Mouse (Mus musculus) intestine, embryonic 16.5 days (tissue): ENCODE results near the gene Olfr199. TPM values are rescaled to one million over a fixed set of nuclear protein-coding genes. Genes with fewer than 3 reads are reported as not detected.
"Not testable (repeated sequence)": the region's sequence is repeated elsewhere in the genome, so short reads cannot be mapped to it uniquely, and the experiment has no call there.

Experiments used
- ATAC-seq: fragments of 200-750 bp; cut with Nextera tagmentation; 2 replicates; pipeline ENCODE4 v1.8.0; 2017; ENCODE audit warnings: moderate TSS enrichment, moderate library complexity
- H3K27ac ChIP-seq: fragments of 300-500 bp; sonication (generic); 2 replicates; pipeline ENCODE4 v1.5.1; 2014; ENCODE audit warnings: mild to moderate bottlenecking, low read length
- H3K27me3 ChIP-seq: fragments of 300-500 bp; sonication (generic); replicated peaks from 2 replicates; pipeline ENCODE4 v1.6.1; 2014; ENCODE audit warnings: low read length, control low read depth, mixed read lengths; ENCODE audit not compliant: control insufficient read depth, insufficient read depth
- H3K36me3 ChIP-seq: fragments of 300-500 bp; sonication (generic); 2 replicates; pipeline ENCODE4 v1.6.1; 2014; ENCODE audit warnings: low read length, control low read depth; ENCODE audit not compliant: control insufficient read depth, insufficient read depth
- H3K4me1 ChIP-seq: fragments of 300-500 bp; sonication (generic); 2 replicates; pipeline ENCODE4 v1.6.1; 2014; ENCODE audit warnings: low read length, control low read depth, mixed read lengths; ENCODE audit not compliant: control insufficient read depth, insufficient read depth
- H3K4me2 ChIP-seq: fragments of 300-500 bp; sonication (generic); 2 replicates; pipeline ENCODE4 v1.6.1; 2014; ENCODE audit warnings: low read depth, low read length, control low read depth
- H3K4me3 ChIP-seq: fragments of 300-500 bp; sonication (generic); 2 replicates; pipeline ENCODE4 v1.5.1; 2014; ENCODE audit warnings: mild to moderate bottlenecking, low read length
- H3K9ac ChIP-seq: fragments of 300-500 bp; sonication (generic); 2 replicates; pipeline ENCODE4 v1.6.1; 2014; ENCODE audit warnings: low read depth, low read length
- H3K9me3 ChIP-seq: fragments of 300-500 bp; sonication (generic); 2 replicates; pipeline ENCODE4 v1.6.1; 2016; ENCODE audit warnings: low read length, control low read depth; ENCODE audit not compliant: control insufficient read depth
- WGBS: fragments of 180-500 bp; shearing (Covaris S2); extraction: QIAGEN DNeasy Blood & Tissue Kit; methylation state at CpG from one replicate; pipeline ENCODE4 v1.1.7; 2014; 5-methylcytosine and 5-hydroxymethylcytosine counted together
- polyA plus RNA-seq: library from polyadenylated mRNA; unstranded; fragments of >200 nt; fragmentation: Nextera tagmentation; extraction: Ambion mirVana; gene quantifications from 2 replicates; pipeline ENCODE4 v1.2.1, GENCODE M21; 2015

Gene Olfr199
- not detected in 2 replicates for polyA plus RNA-seq

DNA sequence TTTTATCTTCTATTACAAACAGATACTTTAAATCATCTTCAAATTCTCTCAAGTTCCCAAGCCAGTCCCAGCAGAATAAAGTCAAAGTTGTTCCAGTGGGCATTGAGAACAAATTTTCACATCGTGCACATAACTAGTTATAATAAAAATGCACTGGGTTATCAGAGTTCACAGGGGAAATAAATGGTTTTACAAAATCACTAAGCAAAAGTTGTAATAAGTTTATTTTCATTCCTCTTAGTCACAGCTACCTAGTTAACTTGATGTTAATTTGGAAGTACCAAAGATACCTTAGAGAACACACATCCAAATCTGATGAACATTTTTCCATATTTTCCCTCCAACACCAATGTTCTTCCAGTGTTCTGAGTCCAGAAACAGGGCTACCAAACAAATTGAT lies at the start of gene Olfr199:
TSS of gene Olfr199 (minus strand) at position 101 of the 400 bp plus-strand sequence.
- not testable (repeated sequence) for H3K4me1 ChIP-seq, H3K4me2 ChIP-seq, H3K9me3 ChIP-seq, H3K36me3 ChIP-seq, H3K4me3 ChIP-seq, H3K27ac ChIP-seq, H3K9ac ChIP-seq, H3K27me3 ChIP-seq, ATAC-seq
- WGBS, result 74% methylated on average over 1 of the region's 1 CpGs

DNA sequence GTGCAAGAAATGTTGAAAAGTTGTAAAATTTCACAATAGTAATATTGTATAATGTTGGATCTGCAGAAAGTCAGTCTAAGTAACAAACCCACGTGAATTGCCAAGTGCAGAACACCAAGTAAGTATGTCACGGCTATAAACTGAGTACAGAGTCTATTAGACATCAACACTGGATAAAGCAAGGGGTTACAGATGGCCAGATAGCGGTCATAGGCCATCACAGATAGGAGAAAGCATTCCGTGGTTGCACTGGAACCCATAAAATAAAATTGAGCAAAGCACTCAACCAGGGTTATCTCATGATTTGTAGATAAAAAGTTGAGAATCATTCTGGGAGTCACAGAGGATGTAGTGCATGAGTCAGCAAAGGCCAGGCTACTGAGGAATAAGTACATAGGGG lies 49.5 kb upstream of the Olfr199 start:
- H3K27ac ChIP-seq, H3K9ac ChIP-seq, H3K9me3 ChIP-seq, H3K36me3 ChIP-seq, H3K4me3 ChIP-seq, H3K4me1 ChIP-seq, H3K27me3 ChIP-seq, H3K4me2 ChIP-seq: not testable (repeated sequence)
- peak; percentile 85 for ATAC-seq
- WGBS, result 68% methylated on average over 4 of the region's 4 CpGs

DNA sequence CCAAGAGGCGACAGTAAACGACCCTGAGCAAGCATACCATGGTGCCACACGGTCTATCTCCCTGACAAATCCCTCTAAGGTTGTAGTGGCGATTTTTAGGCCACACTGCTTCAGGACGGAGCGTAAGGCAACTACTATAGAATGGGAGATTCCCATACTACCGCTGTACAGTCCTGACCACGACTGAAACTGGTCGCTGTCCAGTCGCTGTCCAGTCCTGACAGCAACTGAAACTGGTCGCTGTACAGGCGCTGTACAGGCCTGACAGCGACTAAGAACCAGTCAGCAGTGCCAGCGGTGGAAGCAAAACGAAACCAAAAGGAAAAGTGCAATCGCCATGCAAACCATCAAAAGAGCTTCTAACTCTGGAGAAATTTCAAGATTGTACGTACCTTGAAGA lies 30.1 kb upstream of the Olfr199 start:
- 86% methylated on average over 17 of the region's 17 CpGs for WGBS

DNA sequence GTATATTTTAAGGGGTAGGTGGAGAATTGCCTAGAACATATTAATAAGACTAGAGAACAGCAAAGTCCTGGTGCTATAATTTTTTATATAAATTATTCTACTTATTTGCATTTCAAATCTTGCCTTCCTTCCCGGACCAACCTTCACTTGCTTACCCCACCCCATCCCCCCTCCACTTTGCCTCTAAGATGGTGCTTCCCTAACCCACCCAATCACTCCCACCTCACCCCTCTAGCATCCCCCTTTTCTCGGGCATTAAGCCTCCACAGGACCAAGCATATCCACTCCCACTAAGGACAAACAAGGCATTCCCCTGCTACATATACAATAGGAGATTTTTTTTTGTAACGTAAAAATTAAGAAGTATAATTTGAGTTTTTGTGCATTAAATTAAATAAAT lies 1.7 kb downstream of the Olfr199 start:
- WGBS, result 78% methylated on average over 3 of the region's 3 CpGs
- not testable (repeated sequence) for ATAC-seq, H3K27ac ChIP-seq, H3K36me3 ChIP-seq, H3K9me3 ChIP-seq, H3K4me1 ChIP-seq, H3K4me3 ChIP-seq, H3K27me3 ChIP-seq, H3K9ac ChIP-seq, H3K4me2 ChIP-seq

More for the DNA sequence above, 30.1 kb upstream of the Olfr199 start:
- Histone ChIP-seq H3K9ac (no peak overlapping the region), H3K4me3 (no peak overlapping the region), H3K36me3 (no peaks in the 10 kb centered on the region), H3K27ac (no peak overlapping the region), H3K9me3 (no peaks in the 10 kb centered on the region), H3K4me1 (no peaks in the 10 kb centered on the region), H3K27me3 (no peaks in the 10 kb centered on the region), H3K4me2 (no peak overlapping the region)
- ATAC-seq, result no peak

DNA sequence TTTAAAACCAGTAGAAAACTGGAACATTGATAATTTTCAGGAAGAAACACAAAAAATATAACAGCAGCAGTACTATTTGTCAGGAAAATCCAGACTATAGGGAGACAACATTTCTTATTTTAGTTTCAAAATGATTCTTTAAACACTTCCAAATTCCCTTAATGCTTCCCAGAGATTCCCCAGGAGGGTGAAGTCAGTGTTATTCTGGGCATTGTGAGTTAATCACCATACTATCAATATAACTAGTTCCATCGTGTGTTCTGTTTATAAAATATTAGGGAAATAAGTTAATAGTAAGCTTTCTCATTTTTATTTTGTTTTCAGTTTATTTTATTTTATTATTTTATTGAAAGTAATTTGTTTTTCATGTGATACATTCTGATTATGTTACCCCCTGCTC lies 16.1 kb downstream of the Olfr199 start, which contains the start of gene Olfr198:
TSS of gene Olfr198 (minus strand) at position 101 of the 400 bp plus-strand sequence.
- 56% methylated on average over 1 of the region's 1 CpGs for WGBS
- H3K4me3 ChIP-seq, H3K4me2 ChIP-seq, ATAC-seq, H3K27ac ChIP-seq, H3K9ac ChIP-seq, H3K27me3 ChIP-seq, H3K4me1 ChIP-seq, H3K9me3 ChIP-seq, H3K36me3 ChIP-seq: not testable (repeated sequence)

DNA sequence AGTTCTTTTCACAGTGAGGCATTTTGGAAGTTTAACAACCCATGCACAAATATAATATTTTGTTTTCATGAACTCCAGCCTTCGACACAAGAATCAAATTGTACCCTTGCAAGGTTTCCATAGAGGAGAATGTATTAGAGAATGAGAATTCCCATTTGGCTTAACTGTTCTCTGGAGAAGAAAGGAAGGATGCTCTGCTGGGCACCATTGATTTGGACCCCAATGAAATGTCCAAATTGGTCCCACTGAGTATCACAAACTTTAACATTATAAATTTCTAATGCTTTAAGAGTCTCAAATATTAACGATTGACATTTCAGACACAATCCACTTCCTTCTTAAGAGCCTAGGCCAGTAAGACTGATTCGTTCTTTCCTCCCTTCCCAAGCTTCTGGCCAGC lies 49.2 kb downstream of the Olfr199 start, which contains the start of gene Olfr196:
TSS of gene Olfr196 (minus strand) at position 101 of the 400 bp plus-strand sequence.
- no peak within 1 kb of the TSS for H3K27ac ChIP-seq
- H3K4me3 ChIP-seq, result no peak within 1 kb of the TSS
- 73% methylated on average over 3 of the region's 3 CpGs for WGBS
- no peaks in the 10 kb centered on the region for H3K9me3 ChIP-seq
- no peak for ATAC-seq
- H3K27me3 ChIP-seq, result no peaks in the 10 kb centered on the region
- H3K36me3 ChIP-seq, result no peaks in the 10 kb centered on the region
- no peaks in the 10 kb centered on the region for H3K4me1 ChIP-seq
- H3K4me2 ChIP-seq, result no peak within 1 kb of the TSS
- H3K9ac ChIP-seq, result no peak within 1 kb of the TSS

Other genes starting within 250 kb of the Olfr199 start
- not detected in 2 replicates for gene Olfr183, start 224.4 kb downstream of the Olfr199 start, polyA plus RNA-seq
- gene Olfr186, start 189.5 kb downstream of the Olfr199 start, polyA plus RNA-seq, result not detected in 2 replicates
- gene Olfr187, start 180.0 kb downstream of the Olfr199 start, polyA plus RNA-seq, result not detected in 2 replicates
- not detected in 2 replicates for gene Olfr190, start 141.8 kb downstream of the Olfr199 start, polyA plus RNA-seq
- gene Olfr191, start 129.9 kb downstream of the Olfr199 start, polyA plus RNA-seq, result not detected in 2 replicates
- gene Olfr193, start 107.9 kb downstream of the Olfr199 start, polyA plus RNA-seq, result not detected in 2 replicates
- not detected in 2 replicates for gene Olfr194, start 98.7 kb downstream of the Olfr199 start, polyA plus RNA-seq
- not detected in 2 replicates for gene Olfr195, start 72.7 kb downstream of the Olfr199 start, polyA plus RNA-seq
- gene Olfr196, start 49.3 kb downstream of the Olfr199 start, polyA plus RNA-seq, result not detected in 2 replicates
- gene Olfr198, start 16.2 kb downstream of the Olfr199 start, polyA plus RNA-seq, result not detected in 2 replicates
- not detected in 2 replicates for gene Olfr201, start 52.9 kb upstream of the Olfr199 start, polyA plus RNA-seq
- not detected in 2 replicates for gene Olfr202, start 67.0 kb upstream of the Olfr199 start, polyA plus RNA-seq
- gene Olfr203, start 79.1 kb upstream of the Olfr199 start, polyA plus RNA-seq, result not detected in 2 replicates
- not detected in 2 replicates for gene Olfr204, start 98.5 kb upstream of the Olfr199 start, polyA plus RNA-seq
- not detected in 2 replicates for gene Olfr205, start 111.4 kb upstream of the Olfr199 start, polyA plus RNA-seq
- not detected in 2 replicates for gene Olfr206, start 129.5 kb upstream of the Olfr199 start, polyA plus RNA-seq
- gene Olfr209, start 144.2 kb upstream of the Olfr199 start, polyA plus RNA-seq, result not detected in 2 replicates
- not detected in 2 replicates for gene Gabrr3, start 187.6 kb upstream of the Olfr199 start, polyA plus RNA-seq